Mouse (Mus musculus): ENCODE data around the gene Smok3c.
"Not testable (repeated sequence)": the region's sequence is repeated elsewhere in the genome, so short reads cannot be mapped to it uniquely, and the experiment has no call there.

Gene Smok3c

DNA sequence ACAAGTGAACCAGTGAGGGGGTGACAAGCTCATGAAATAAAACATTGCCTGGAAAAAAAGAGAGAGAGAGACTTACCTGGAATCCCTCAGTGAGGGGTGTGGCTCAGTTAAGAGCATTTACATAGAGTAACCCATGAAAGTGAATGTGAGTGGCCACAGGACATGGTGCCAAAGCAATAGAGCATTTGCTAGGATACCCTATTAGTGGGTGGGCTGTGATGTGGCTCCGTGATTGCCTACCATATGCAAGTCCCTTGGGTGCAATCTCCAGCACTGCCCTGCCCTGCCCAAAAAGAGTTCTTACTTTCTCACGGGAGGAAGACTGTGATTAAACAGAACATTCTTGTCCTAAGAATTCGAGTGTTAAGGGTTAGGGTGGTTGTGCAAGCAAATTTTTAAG lies 54.1 kb downstream of the Smok3c start:
- DNase-seq, result no peak

DNA sequence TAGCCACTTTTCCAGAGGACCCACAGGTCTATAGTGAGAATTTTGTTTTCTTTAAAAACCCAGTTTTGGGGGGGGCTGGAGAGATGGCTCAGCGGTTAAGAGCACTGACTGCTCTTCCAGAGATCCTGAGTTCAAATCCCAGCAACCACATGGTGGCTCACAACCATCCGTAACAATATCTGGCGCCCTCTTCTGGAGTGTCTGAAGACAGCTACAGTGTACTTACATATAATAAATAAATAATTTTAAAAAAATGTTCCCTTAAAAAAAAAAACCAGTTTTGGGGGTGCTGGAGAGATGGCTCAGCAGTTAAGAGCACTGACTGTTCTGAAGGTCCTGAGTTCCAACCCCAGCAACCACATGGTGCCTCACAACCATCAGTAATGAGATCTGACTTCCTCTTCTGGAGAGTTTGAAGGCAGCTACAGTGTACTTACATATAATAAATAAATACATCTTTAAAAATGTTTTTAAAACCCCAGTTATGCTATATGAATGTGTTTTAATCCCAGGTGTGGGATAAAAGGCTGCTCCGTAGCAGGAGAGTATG lies 56.9 kb downstream of the Smok3c start:
- DNase-seq, result not testable (repeated sequence)
